Mouse (Mus musculus) heart, embryonic 16.5 days (tissue): Measurements from ENCODE around the gene AI467606. TPM values are rescaled to one million over a fixed set of nuclear protein-coding genes. Genes with fewer than 3 reads are reported as not detected.

ENCODE experiments used
- ATAC-seq: fragments of 200-750 bp; cut with Nextera tagmentation; replicated peaks from 2 replicates; pipeline ENCODE4 v1.8.0; 2017; ENCODE audit warnings: moderate number of reproducible peaks; ENCODE audit not compliant: insufficient read depth, low FRiP score; ENCODE audit errors: extremely low read depth
- H3K27ac ChIP-seq: fragments of 300-500 bp; sonication (generic); 2 replicates; pipeline ENCODE4 v1.5.1; 2014; ENCODE audit warnings: mild to moderate bottlenecking, low read length, control low read depth, moderate library complexity
- H3K27me3 ChIP-seq: fragments of 300-500 bp; sonication (generic); 2 replicates; pipeline ENCODE4 v1.6.1; 2014; ENCODE audit warnings: low read length, mixed read lengths; ENCODE audit not compliant: control insufficient read depth, insufficient read depth
- H3K36me3 ChIP-seq: fragments of 300-500 bp; sonication (generic); 2 replicates; pipeline ENCODE4 v1.6.1; 2014; ENCODE audit not compliant: control insufficient read depth, insufficient read depth
- H3K4me1 ChIP-seq: fragments of 300-500 bp; sonication (generic); 2 replicates; pipeline ENCODE4 v1.6.1; 2014; ENCODE audit warnings: low read length, mixed read lengths; ENCODE audit not compliant: control insufficient read depth, insufficient read depth
- H3K4me2 ChIP-seq: fragments of 300-500 bp; sonication (generic); 2 replicates; pipeline ENCODE4 v1.6.1; 2014; ENCODE audit warnings: low read depth, mild to moderate bottlenecking, control low read depth, low read length
- H3K4me3 ChIP-seq: fragments of 300-500 bp; sonication (generic); 2 replicates; pipeline ENCODE4 v1.5.1; 2014; ENCODE audit warnings: mild to moderate bottlenecking, control low read depth, low read length
- H3K9ac ChIP-seq: fragments of 300-500 bp; sonication (generic); 2 replicates; pipeline ENCODE4 v1.6.1; 2014; ENCODE audit warnings: low read length, control low read depth
- H3K9me3 ChIP-seq: fragments of 300-500 bp; sonication (generic); replicated peaks from 2 replicates; pipeline ENCODE4 v1.6.1; 2016; ENCODE audit warnings: low read length; ENCODE audit not compliant: control insufficient read depth
- WGBS: fragments of 180-500 bp; shearing (Covaris S2); extraction: QIAGEN DNeasy Blood & Tissue Kit; methylation state at CpG from one replicate; pipeline ENCODE4 v1.1.7; 2014; 5-methylcytosine and 5-hydroxymethylcytosine counted together
- polyA plus RNA-seq: library from polyadenylated mRNA; unstranded; fragments of >200 nt; fragmentation: Nextera tagmentation; extraction: Ambion mirVana; gene quantifications from 2 replicates; pipeline ENCODE4 v1.2.1, GENCODE M21; 2015

AI467606 gene
- polyA plus RNA-seq, 1 experiment from 2014 or later: 8.4 TPM

DNA sequence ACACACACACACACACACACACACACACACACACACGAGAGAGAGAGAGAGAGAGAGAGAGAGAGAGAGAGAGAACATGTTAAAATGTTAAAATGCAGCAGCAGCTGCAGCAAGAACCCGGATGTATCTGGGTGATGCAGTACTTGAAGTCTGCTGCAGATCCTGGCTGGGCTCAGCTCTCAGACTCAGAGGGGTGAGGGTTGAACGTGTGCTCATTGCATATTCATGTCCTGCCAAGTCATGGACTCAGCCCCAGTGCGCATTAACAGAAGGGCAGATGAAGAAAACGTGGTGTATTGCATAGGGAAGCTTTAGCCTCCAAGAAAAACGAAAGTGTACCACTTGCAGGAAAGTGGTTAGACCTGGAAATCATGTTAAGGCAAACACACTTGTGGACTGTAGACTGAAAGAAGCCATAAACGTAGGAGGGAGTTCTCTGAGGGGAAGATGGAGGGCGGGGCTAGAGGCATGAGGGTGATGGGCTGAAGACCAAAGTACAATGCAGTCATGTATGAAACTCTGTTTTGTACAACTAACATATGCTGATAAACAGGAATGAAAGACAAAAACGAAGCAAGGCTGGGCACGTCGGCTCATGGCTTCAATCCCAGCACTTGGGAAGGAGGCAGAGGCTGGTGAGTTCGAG, 22.6 kb downstream of the AI467606 start:
- WGBS: 46% methylated on average over 12 of the region's 12 CpGs

DNA sequence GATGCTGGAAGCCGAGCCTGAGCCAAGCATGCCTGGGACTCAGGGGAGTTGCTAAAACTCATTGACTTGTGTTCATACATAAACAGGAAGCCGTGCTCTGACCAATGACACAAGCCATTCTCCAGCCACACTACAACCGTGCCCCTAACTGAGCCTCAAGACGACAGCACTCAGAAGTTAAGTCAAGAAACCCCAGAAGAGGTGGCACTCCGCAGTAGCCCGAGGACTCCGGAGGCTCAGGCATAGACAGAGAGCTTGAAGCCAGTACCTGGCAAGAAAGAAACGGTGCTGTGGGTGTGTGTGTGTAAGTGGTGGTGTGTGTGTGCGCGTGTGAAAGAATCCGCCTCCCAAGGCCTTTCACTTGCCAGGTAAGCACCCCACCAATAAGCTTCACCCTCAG, 23.8 kb downstream of the AI467606 start:
- no peak overlapping the region for H3K9ac ChIP-seq
- no peak overlapping the region for H3K4me3 ChIP-seq
- no peaks in the 10 kb centered on the region for H3K36me3 ChIP-seq
- no peak overlapping the region for H3K27ac ChIP-seq
- no peaks in the 10 kb centered on the region for H3K9me3 ChIP-seq
- peaks cover 12% of the 10 kb centered on the region for H3K4me1 ChIP-seq
- no peak for ATAC-seq
- 74% methylated on average over 11 of the region's 11 CpGs for WGBS
- H3K27me3 ChIP-seq: no peaks in the 10 kb centered on the region
- H3K4me2 ChIP-seq: no peak overlapping the region

More for the DNA sequence above, 22.6 kb downstream of the AI467606 start:
- H3K4me1 ChIP-seq: peaks cover 12% of the 10 kb centered on the region
- H3K27ac ChIP-seq: no peak overlapping the region
- no peak overlapping the region for H3K4me2 ChIP-seq
- no peak overlapping the region for H3K4me3 ChIP-seq
- H3K9ac ChIP-seq: no peak overlapping the region
- H3K36me3 ChIP-seq: no peaks in the 10 kb centered on the region
- H3K9me3 ChIP-seq: no peaks in the 10 kb centered on the region
- H3K27me3 ChIP-seq: no peaks in the 10 kb centered on the region
- ATAC-seq: no peak

DNA sequence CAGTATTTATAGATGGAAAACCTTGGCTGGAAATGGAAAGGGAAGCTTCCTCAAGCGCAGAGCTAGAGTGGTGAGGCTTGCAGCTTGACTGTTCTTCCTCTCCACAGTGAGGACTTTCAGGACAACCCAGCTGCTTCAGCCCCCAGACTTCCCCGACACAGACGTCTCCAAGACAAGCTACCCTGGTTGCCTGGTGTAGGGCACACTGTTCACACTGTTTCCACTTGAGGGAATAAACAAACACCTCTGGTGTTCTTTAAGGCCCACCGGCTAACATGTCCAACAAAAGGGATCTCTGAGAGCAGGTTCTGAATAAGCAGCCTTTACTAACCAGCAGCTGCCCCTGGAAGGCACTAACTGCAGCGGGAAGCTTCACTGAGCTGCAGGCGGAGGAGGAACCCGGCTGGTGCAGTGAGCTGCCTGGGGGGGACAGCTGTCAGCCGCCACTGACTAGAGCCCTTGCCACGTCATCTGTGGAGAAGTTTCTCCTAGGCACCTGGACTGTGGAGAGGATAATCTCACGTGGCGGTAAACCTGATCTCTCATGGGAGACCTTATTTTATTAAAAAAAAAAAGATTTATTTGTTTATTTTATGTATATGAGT, 25.3 kb downstream of the AI467606 start:
- no peak overlapping the region for H3K4me3 ChIP-seq
- no peak overlapping the region for H3K4me2 ChIP-seq
- ATAC-seq: no peak
- no peaks in the 10 kb centered on the region for H3K36me3 ChIP-seq
- no peaks in the 10 kb centered on the region for H3K9me3 ChIP-seq
- 48% methylated on average over 11 of the region's 11 CpGs for WGBS
- H3K9ac ChIP-seq: no peak overlapping the region
- peaks cover 4% of the 10 kb centered on the region; the same call in 1 of the 2 replicates for H3K27me3 ChIP-seq
- peaks cover 15% of the 10 kb centered on the region for H3K4me1 ChIP-seq
- no peak overlapping the region for H3K27ac ChIP-seq

DNA sequence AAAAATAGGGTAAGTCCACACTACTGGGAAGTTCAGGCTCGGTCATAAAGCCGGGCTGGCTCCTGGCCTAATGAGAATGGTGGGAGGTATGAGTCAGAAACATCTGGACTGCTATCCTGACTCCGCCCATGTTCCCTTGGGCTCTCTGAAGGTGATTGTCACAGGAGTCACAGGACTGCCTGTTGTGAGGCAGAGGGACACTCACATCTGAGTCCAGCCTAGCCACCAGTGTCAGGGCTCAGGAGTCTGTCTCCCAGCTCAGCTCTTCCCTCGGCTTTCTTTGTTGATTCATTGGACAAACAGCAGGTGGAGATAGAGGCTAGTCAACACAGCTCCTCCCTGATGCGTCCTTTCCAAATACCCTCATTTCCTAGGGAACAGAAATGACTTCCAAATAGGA, 26.8 kb downstream of the AI467606 start:
- H3K36me3 ChIP-seq: no peaks in the 10 kb centered on the region
- no peak overlapping the region for H3K27ac ChIP-seq
- peaks cover 4% of the 10 kb centered on the region; the same call in 1 of the 2 replicates for H3K27me3 ChIP-seq
- H3K9ac ChIP-seq: no peak overlapping the region
- H3K4me3 ChIP-seq: no peak overlapping the region
- no peak for ATAC-seq
- H3K4me1 ChIP-seq: peaks cover 12% of the 10 kb centered on the region
- WGBS: 36% methylated on average over 5 of the region's 5 CpGs
- no peak overlapping the region for H3K4me2 ChIP-seq
- H3K9me3 ChIP-seq: no peaks in the 10 kb centered on the region

DNA sequence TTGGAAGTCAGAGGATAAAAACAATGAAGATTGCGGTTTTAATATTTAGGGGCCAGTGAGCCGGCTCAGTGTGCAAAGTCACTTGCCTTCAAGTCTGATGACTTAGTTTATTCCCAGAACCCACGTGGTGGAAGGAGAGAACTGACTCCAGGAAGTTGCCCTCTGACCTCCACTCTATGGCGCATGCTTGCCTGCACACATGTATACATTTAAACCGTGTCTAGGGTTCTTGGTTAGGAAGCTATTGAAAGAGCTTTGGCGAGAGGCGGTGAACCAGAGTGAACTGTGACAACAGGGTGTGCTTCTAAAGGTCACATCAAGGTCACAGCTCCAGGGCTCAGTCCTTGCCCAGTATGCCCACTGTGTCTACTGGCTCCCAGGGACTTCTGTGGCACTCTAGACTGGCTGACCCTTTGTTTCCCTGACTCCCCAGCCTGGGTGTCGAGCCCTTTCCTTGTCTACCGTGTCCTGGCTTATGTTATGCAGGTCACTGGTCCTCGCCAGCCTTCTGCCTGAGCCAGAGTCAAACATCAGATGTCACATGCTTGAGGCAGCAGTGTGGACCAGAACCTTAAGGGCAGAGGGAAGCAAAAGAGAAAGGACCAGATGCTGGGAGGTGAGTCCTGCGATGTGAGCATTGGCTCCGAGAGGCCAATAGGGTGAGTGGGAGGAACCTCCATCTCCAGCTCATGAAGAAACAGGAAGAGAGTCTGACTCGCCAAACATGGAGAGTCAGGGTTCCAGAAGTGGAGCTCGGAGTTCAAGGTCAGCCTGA, 27.7 kb downstream of the AI467606 start:
- ATAC-seq: no peak
- H3K9me3 ChIP-seq: peaks cover under 1% of the 10 kb centered on the region; the same call in 1 of the 2 replicates
- H3K4me1 ChIP-seq: peaks cover 8% of the 10 kb centered on the region; the same call in 1 of the 2 replicates
- H3K9ac ChIP-seq: no peak overlapping the region
- no peak overlapping the region for H3K4me3 ChIP-seq
- 62% methylated on average over 14 of the region's 14 CpGs for WGBS
- peaks cover 4% of the 10 kb centered on the region; the same call in 1 of the 2 replicates for H3K27me3 ChIP-seq
- no peaks in the 10 kb centered on the region for H3K36me3 ChIP-seq
- H3K4me2 ChIP-seq: no peak overlapping the region
- no peak overlapping the region for H3K27ac ChIP-seq

DNA sequence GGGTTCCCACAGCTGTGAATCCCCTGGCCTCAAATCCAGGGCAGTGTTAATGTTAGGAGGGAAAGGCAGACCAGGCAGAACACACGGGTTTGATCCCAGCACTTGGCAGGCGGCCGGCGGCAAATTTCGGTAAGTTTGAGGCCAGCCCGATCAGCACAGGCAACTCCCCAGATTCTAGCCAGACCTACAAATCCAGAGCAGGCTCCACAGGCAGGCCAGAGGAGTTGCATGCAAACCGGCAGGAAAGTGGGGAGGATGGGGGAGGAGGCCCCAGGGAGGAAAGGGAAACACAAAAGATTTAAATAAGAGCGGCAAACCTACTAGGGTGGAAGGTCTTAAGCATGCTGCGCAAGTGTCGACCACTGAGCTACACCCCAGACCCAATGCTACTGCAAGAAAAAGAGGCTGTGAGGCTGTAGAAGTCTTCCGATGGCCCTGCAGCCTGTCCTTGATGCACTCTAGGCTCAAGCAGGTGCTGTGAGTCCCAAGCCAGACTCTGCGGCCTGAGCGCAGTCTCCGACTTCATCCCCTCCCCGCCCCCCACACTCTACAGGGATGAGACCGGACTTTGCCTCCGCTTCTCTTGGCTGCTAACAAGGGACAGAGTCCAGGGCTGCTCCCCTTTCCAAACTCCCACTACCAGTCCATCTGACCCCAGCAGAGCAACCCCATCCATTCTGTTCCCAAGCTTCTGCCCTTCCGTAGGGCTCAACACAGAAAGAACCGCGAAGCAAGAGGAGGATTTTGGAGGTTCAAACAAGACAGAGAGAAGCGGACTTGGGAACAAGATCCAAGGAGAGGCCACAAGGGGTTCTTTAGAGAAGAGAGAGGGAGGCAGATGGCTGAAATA, 30.1 kb downstream of the AI467606 start:
- Histone ChIP-seq H3K9ac (peak overlapping the region; percentile 19; the same call in 1 of the 2 replicates), H3K36me3 (no peaks in the 10 kb centered on the region), H3K4me1 (0 out of 2 replicates have a peak, but pooled peaks cover 8% of the 10 kb centered on the region), H3K27me3 (peaks cover 4% of the 10 kb centered on the region; the same call in 1 of the 2 replicates), H3K4me3 (no peak overlapping the region; the same call in 1 of the 2 replicates), H3K4me2 (peak overlapping the region; percentile 38; the same call in 1 of the 2 replicates), H3K9me3 (peaks cover 8% of the 10 kb centered on the region), H3K27ac (no peak overlapping the region)
- 20% methylated on average over 21 of the region's 21 CpGs for WGBS
- no peak for ATAC-seq

DNA sequence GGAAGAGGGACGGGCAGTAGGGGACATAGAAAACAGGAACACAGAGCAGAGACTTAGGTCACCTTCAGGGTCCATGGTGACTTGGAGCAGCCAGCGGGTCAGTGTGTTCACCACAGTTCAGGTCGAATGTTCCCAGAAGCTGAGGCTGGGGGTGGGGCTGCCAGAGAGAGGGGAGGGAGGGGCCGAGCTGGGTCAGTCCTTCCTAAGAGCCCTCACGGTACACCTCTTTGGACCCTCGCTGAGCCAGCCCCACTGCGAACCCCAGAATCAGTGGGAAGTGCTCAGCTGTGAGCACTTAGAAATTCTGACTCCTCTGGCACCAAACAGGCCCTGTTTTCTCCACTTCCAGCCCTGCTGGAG, 30.7 kb downstream of the AI467606 start, which contains the start of gene Qprt:
TSS of gene Qprt (minus strand) at position 316 of the 360 bp plus-strand sequence.
- peak within 1 kb of the TSS; percentile 19; the same call in 1 of the 2 replicates for H3K9ac ChIP-seq
- peaks cover 8% of the 10 kb centered on the region for H3K9me3 ChIP-seq
- H3K4me2 ChIP-seq: peak within 1 kb of the TSS; percentile 38; the same call in 1 of the 2 replicates
- H3K36me3 ChIP-seq: no peaks in the 10 kb centered on the region
- H3K4me3 ChIP-seq: no peak within 1 kb of the TSS; the same call in 1 of the 2 replicates
- H3K27me3 ChIP-seq: peaks cover 4% of the 10 kb centered on the region; the same call in 1 of the 2 replicates
- H3K4me1 ChIP-seq: 0 out of 2 replicates have a peak, but pooled peaks cover 8% of the 10 kb centered on the region
- H3K27ac ChIP-seq: no peak within 1 kb of the TSS
- ATAC-seq: no peak
- 19% methylated on average over 7 of the region's 7 CpGs for WGBS

DNA sequence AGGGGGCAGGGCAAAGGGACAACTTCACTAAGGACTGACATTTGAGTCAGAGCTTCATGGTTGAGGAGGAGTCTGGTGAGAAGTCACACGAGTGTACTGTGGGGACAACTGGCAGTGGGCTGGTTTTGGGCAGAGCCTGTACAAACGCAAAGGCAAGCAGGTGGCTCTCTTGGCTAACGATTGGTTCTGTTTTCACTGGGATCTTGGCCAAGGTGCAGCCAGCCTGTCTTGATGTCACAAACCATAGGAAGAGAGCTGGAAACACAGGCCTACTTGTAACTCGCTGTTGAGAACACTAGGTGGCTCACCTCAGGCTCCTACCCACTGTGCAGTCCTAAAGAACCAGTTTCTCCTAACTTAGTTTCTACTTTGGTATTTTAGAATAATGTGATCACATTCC, 38.5 kb downstream of the AI467606 start:
- Histone ChIP-seq H3K27me3 (no peaks in the 10 kb centered on the region), H3K4me3 (no peak overlapping the region), H3K9me3 (no peaks in the 10 kb centered on the region; the same call in 1 of the 2 replicates), H3K9ac (peak overlapping the region; percentile 20; the same call in 1 of the 2 replicates), H3K36me3 (no peaks in the 10 kb centered on the region), H3K4me1 (no peaks in the 10 kb centered on the region), H3K4me2 (no peak overlapping the region), H3K27ac (no peak overlapping the region)
- ATAC-seq: no peak
- WGBS: 10% methylated on average over 4 of the region's 4 CpGs
